Mouse (Mus musculus) midbrain, embryonic 13.5 days (tissue): ENCODE results near the gene Prkar1b. TPM values are rescaled to one million over a fixed set of nuclear protein-coding genes. Genes with fewer than 3 reads are reported as not detected.
A peak's percentile ranks its signal among the peaks of the same experiment; 100 is the strongest.

Source experiments
- ATAC-seq: fragments of 200-750 bp; cut with Nextera tagmentation; 2 replicates; pipeline ENCODE4 v1.8.0; 2017; ENCODE audit warnings: mild to moderate bottlenecking, moderate TSS enrichment, moderate library complexity
- H3K27ac ChIP-seq: fragments of 300-500 bp; sonication (generic); 2 replicates; pipeline ENCODE4 v1.5.1; 2015; ENCODE audit warnings: inconsistent platforms, mild to moderate bottlenecking, moderate library complexity
- H3K27me3 ChIP-seq: fragments of 300-500 bp; sonication (generic); 2 replicates; pipeline ENCODE4 v1.6.1; 2015; ENCODE audit warnings: mild to moderate bottlenecking, inconsistent platforms
- H3K36me3 ChIP-seq: fragments of 300-500 bp; sonication (generic); 2 replicates; pipeline ENCODE4 v1.6.1; 2015; ENCODE audit warnings: mild to moderate bottlenecking, inconsistent platforms
- H3K4me1 ChIP-seq: fragments of 300-500 bp; sonication (generic); replicated peaks from 2 replicates; pipeline ENCODE4 v1.6.1; 2015; ENCODE audit warnings: inconsistent platforms
- H3K4me2 ChIP-seq: fragments of 300-500 bp; sonication (generic); replicated peaks from 2 replicates; pipeline ENCODE4 v1.6.1; 2015; ENCODE audit warnings: moderate library complexity, mild to moderate bottlenecking, inconsistent platforms
- H3K4me3 ChIP-seq: fragments of 300-500 bp; sonication (generic); replicated peaks from 2 replicates; pipeline ENCODE4 v1.5.1; 2015; ENCODE audit warnings: mild to moderate bottlenecking, inconsistent platforms
- H3K9ac ChIP-seq: fragments of 300-500 bp; sonication (generic); replicated peaks from 2 replicates; pipeline ENCODE4 v1.6.1; 2015; ENCODE audit warnings: mild to moderate bottlenecking, inconsistent platforms
- H3K9me3 ChIP-seq: fragments of 300-500 bp; sonication (generic); 2 replicates; pipeline ENCODE4 v1.6.1; 2016; ENCODE audit warnings: mild to moderate bottlenecking, inconsistent platforms
- WGBS: fragments of 180-500 bp; shearing (Covaris S2); methylation state at CpG from one replicate; pipeline ENCODE4 v1.1.7; 2015; 5-methylcytosine and 5-hydroxymethylcytosine counted together
- polyA plus RNA-seq: library from polyadenylated mRNA; unstranded; fragments of >200 nt; fragmentation: Nextera tagmentation; extraction: Ambion mirVana; gene quantifications from 2 replicates; pipeline ENCODE4 v1.2.1, GENCODE M21; 2015

Gene Prkar1b
- polyA plus RNA-seq, 1 experiment from 2014 or later, result 139 TPM

DNA sequence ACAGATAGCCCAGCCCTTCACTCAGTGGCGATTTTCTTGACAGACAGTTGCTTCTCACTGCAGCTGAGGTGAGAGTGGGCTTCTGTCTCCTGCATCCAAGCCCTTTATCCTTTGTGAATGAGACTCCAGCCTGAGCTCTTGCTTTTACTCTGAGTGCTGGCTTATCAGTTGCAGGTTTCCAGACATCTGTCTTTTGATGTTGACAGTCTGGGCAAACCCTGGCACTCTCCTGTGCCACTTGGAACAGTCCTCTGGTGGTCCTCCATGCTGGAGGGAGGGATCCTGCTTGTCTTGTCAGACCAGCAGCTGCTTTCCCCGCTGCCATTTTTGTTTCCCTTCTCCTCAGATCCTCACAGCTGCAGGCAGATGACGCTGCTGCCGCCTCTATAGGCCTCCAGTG is 22.1 kb upstream of the Prkar1b start:
- H3K4me1 ChIP-seq, result peaks cover 18% of the 10 kb centered on the region
- H3K27me3 ChIP-seq, result no peaks in the 10 kb centered on the region
- H3K9me3 ChIP-seq, result no peaks in the 10 kb centered on the region
- H3K36me3 ChIP-seq, result peaks cover 85% of the 10 kb centered on the region
- ATAC-seq, result no peak
- H3K27ac ChIP-seq, result no peak overlapping the region
- no peak overlapping the region for H3K4me3 ChIP-seq
- 96% methylated on average over 4 of the region's 4 CpGs for WGBS
- no peak overlapping the region for H3K9ac ChIP-seq
- H3K4me2 ChIP-seq, result no peak overlapping the region

DNA sequence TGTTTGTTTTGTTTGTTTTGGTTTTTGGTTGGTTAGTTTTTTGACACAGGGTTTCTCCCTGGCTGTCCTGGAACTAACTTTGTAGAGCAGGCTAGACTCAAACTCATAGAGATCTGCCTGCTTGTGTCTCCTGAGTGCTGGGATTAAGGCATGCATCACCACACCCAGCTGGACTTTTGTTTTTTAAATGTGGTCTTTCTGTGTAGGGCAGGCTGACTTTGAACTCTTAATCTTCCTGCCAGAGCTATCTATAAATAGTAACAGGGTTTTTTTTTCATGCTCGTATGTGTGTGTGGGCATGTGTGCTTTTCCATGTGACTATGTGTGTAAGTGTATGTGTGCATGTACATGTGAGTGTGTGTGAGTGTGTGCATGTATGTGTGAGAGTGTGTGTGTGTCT is 17.7 kb upstream of the Prkar1b start:
- Histone ChIP-seq H3K27me3 (no peaks in the 10 kb centered on the region), H3K4me2 (no peak overlapping the region), H3K27ac (no peak overlapping the region), H3K4me3 (no peak overlapping the region), H3K9me3 (no peaks in the 10 kb centered on the region), H3K36me3 (peaks cover 95% of the 10 kb centered on the region), H3K9ac (no peak overlapping the region), H3K4me1 (0 out of 2 replicates have a peak, but pooled peaks cover 5% of the 10 kb centered on the region)
- WGBS, result 85% methylated on average over 1 of the region's 1 CpGs
- ATAC-seq, result no peak

DNA sequence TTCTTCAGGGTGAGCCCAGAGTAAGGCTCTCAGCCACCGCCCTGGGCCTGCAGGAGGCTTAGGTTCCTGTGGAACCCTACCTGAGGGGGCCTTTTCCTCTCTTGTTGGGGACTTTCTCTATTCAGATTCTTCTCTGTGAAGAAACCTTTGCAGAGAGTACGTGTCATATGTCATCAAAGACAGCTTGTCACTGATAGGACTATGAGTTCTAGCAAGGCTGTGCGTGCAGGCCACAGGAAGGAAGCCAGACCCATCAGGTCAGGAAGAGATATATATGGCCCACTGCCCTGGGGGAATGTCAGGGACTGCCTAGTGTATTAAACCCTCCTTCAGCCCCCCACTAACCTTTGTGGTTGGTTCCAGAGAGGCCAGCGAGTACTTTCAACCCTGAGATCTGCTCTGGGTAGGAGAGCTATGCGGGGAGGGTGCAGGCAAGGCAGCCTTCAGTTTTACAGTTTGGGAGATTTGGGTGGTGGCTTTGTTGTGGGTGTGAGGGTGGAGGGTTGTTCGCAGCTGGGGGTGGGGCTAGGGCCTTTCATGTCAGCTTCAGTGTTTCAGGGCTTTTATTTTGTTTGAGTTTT is 17.1 kb upstream of the Prkar1b start:
- Histone ChIP-seq H3K9ac (no peak overlapping the region), H3K9me3 (no peaks in the 10 kb centered on the region), H3K4me2 (no peak overlapping the region), H3K36me3 (peaks cover 95% of the 10 kb centered on the region), H3K27me3 (no peaks in the 10 kb centered on the region), H3K4me3 (no peak overlapping the region), H3K4me1 (0 out of 2 replicates have a peak, but pooled peaks cover 5% of the 10 kb centered on the region), H3K27ac (no peak overlapping the region)
- WGBS, result 91% methylated on average over 6 of the region's 6 CpGs
- ATAC-seq, result no peak

DNA sequence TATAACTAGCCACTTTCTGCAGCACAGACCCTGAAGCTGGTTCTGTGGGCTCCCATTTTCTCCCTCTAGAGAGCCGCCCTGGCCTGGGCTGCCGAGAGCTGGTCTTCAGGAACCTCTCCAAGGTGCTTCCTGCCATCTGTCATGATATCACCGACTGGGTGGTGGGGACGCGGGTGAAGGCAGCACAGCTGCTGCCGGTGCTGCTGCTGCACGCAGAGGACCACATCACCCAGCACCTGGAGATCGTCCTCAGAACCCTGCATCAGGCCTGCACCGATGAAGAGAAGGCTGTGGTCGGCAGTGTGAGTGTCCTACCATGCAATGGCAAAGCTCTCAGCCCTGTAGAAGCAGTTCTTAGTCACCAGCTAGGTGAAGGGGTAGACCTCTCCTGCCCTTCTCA is 11.8 kb upstream of the Prkar1b start:
- no peaks in the 10 kb centered on the region for H3K27me3 ChIP-seq
- H3K9me3 ChIP-seq, result no peaks in the 10 kb centered on the region
- no peak overlapping the region for H3K9ac ChIP-seq
- ATAC-seq, result no peak
- peaks cover 74% of the 10 kb centered on the region for H3K36me3 ChIP-seq
- 0 out of 2 replicates have a peak, but pooled peaks cover 5% of the 10 kb centered on the region for H3K4me1 ChIP-seq
- 94% methylated on average over 10 of the region's 10 CpGs for WGBS
- no peak overlapping the region for H3K4me2 ChIP-seq
- H3K27ac ChIP-seq, result no peak overlapping the region
- H3K4me3 ChIP-seq, result no peak overlapping the region

DNA sequence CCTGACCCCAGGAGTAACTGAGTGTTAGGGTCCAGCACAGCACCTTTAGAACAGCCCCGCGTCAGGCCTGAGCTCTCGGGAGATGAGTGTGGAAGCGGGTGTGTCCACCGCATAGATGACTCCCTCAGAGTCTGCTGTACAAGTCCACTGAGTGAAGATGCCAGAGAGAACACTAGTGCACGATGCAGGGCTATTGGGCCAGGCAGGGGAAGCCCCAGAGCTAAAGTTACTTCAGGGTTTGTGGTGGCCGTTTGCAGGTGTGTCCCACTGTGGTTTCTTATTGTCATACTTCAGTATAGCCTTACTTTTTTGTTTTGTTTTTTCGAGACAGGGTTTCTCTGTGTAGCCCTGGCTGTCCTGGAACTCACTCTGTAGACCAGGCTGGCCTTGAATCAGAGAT is 11.1 kb upstream of the Prkar1b start:
- no peak overlapping the region for H3K27ac ChIP-seq
- H3K36me3 ChIP-seq, result peaks cover 74% of the 10 kb centered on the region
- no peaks in the 10 kb centered on the region for H3K9me3 ChIP-seq
- no peak for ATAC-seq
- H3K4me2 ChIP-seq, result no peak overlapping the region
- no peak overlapping the region for H3K4me3 ChIP-seq
- H3K27me3 ChIP-seq, result no peaks in the 10 kb centered on the region
- 0 out of 2 replicates have a peak, but pooled peaks cover 5% of the 10 kb centered on the region for H3K4me1 ChIP-seq
- H3K9ac ChIP-seq, result no peak overlapping the region
- 91% methylated on average over 8 of the region's 8 CpGs for WGBS

DNA sequence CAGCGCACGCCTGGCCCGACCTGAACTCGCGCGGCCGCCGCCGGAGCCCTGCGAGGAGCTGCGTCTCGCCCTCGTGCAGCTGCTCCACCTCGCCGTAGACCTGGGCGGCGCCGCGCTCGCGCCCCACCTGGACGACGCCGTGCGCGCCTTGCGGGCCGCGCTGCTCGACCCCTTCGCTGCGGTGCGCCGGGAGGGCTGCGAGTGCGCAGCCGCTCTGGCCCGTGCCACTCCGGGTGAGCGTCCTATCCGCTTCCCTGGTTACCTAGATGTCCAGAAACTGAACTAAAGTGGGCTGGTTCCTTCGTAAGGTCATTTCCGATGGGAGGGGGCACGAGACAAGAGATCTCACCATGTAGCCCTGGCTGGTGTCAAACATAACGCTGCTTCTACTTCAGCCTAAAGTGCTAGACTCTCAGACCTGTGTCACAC is 816 bp upstream of the Prkar1b start:
- no peak for ATAC-seq
- H3K4me1 ChIP-seq, result peaks cover 23% of the 10 kb centered on the region
- peak overlapping the region; percentile 90 for H3K4me2 ChIP-seq
- peak overlapping the region; percentile 80; the same call in 1 of the 2 replicates for H3K27ac ChIP-seq
- WGBS, result 1% methylated on average over 44 of the region's 45 CpGs
- H3K9me3 ChIP-seq, result no peaks in the 10 kb centered on the region
- H3K9ac ChIP-seq, result peak overlapping the region; percentile 85
- H3K27me3 ChIP-seq, result no peaks in the 10 kb centered on the region
- H3K4me3 ChIP-seq, result peak overlapping the region; percentile 95
- peaks cover 40% of the 10 kb centered on the region for H3K36me3 ChIP-seq

DNA sequence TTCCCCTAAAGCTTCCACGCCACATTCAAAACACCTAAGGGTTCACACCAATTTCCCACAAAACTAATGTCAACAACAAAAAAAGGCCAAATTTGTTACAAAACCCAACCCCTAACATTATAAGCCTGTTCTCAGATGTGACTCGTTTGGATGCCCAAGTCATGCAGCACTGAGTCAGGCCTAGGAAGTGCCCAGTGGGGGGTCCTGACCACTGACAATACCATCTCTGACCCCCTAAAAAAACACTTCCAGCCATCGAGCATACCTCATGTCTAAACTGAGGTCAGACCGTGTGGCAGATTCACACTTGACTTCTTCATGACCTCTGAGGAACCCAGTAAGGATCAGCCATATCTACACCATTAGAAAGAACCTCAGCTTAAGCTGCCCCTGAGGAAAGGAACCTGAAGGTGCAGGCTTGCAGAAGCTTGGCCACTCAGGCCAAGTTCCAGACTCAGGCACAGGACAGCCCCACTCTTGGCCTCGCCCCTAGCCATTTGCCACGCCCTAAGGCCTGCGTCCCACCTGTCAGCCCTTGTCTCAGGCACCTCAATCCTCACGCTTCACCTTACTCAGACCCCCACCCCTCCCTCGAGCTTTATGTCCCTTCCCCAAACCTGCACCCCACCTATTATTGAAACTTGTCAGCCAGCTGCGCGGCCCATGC is 662 bp downstream of the Prkar1b start:
- peaks cover 23% of the 10 kb centered on the region for H3K4me1 ChIP-seq
- H3K27me3 ChIP-seq, result no peaks in the 10 kb centered on the region
- H3K9ac ChIP-seq, result 0 out of 2 replicates have a peak overlapping the region, but pooled peaks have one; percentile 24
- peak overlapping the region; percentile 95 for H3K4me3 ChIP-seq
- WGBS, result 22% methylated on average over 11 of the region's 11 CpGs
- peak overlapping the region; percentile 90 for H3K4me2 ChIP-seq
- peaks cover 25% of the 10 kb centered on the region for H3K36me3 ChIP-seq
- ATAC-seq, result peak; percentile 66
- H3K9me3 ChIP-seq, result no peaks in the 10 kb centered on the region
- peak overlapping the region; percentile 80 for H3K27ac ChIP-seq

DNA sequence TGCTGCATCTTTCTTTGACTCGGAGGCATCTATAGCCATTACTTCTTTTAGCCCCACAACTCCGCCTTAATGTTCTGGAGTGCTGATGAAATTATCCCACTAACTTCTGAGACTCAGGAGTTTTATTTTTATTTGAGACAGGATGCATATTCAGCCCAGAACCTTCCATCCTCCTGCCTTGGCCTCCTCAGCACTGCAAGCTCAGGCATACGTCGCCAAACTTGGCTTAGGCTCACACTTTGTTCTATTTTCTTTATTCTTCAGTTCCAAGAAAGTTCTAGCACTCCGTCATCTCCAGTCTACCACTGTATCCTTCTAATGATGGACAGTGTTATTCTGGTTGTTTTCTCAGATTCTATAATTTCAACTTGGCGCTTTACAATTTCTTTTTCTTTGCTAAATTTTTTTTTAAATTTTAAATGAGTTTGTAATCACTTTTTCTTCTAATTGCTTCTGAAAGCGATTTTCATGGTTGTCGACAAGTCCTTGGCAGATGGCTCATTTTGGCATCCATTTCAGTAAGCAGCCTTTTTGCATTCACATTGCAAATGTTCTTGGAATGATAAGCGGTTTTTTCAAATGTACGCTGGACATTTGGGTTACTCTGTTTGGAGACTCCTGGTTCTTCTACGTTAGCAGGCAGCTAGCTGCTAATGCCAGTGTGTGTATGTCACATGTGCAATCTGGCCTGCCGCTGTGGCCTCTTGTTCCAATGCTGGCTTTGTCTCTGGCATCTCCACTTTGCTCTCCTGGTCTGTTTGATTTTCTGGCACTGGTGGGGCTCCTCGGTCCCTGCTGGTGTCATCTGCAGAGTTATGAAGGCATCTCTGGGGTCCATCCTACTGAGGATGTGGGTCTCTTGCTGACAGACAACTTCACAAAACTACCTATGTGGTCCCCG is 2.4 kb downstream of the Prkar1b start:
- Histone ChIP-seq H3K9ac (no peak overlapping the region), H3K9me3 (no peaks in the 10 kb centered on the region), H3K4me2 (no peak overlapping the region), H3K36me3 (peaks cover 8% of the 10 kb centered on the region; the same call in 1 of the 2 replicates), H3K4me3 (no peak overlapping the region), H3K27me3 (no peaks in the 10 kb centered on the region), H3K27ac (no peak overlapping the region), H3K4me1 (peaks cover 23% of the 10 kb centered on the region)
- ATAC-seq, result no peak
- WGBS, result 91% methylated on average over 14 of the region's 14 CpGs

DNA sequence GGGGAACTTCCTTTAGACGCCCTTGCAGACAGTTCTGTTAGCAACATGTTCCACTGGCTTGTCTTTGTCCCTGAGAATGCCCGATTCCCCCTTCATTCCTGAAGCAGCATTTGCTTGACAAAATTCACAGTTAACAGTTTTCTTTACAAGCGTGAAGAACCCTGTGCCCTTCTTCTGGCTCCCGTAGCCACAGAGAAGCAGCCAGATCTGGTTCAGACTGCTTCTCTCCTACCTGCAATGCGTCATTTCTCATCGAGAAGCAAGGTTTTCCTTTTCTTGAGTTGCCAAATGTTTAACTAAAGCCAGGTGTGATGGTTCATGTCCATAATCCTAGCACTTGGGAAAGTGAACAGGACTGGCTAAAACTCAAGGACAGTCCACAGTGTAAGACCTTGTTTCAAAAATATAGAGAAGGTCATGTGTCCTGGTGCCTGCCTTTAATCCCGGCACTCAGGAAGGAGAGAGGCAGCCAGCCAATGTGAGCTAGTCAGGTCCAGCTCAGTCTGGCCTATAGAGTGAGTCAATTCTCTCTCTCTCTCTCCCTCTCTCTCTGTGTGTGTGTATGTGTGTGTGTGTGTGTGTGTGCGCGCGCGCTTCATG is 3.2 kb downstream of the Prkar1b start:
- Histone ChIP-seq H3K4me3 (no peak overlapping the region), H3K36me3 (no peaks in the 10 kb centered on the region), H3K9ac (no peak overlapping the region), H3K4me2 (no peak overlapping the region), H3K4me1 (peaks cover 17% of the 10 kb centered on the region), H3K27me3 (no peaks in the 10 kb centered on the region), H3K27ac (no peak overlapping the region), H3K9me3 (no peaks in the 10 kb centered on the region)
- ATAC-seq, result no peak
- WGBS, result 94% methylated on average over 11 of the region's 11 CpGs

DNA sequence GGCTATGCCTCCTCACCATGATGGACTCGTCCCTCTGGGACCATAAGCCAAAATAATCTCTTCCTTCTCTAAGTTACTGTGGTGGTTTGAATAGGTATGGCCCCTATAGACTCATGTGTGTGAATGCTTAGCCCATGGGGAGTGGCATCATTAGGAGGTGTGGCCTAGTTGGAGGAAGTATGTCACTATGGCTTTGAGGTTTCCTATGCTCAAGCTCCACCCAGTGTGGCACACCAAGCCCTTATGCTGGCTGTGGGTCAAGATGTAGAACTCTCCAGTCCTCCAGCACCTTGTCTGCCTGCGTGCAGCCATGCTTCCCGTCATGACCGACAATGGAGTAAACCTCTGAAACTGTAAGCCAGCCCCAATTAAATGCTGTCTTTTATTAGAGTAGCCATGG is 4.1 kb downstream of the Prkar1b start:
- Histone ChIP-seq H3K4me2 (no peak overlapping the region), H3K27me3 (no peaks in the 10 kb centered on the region), H3K27ac (no peak overlapping the region), H3K9ac (no peak overlapping the region), H3K4me1 (peaks cover 8% of the 10 kb centered on the region), H3K4me3 (no peak overlapping the region), H3K9me3 (no peaks in the 10 kb centered on the region), H3K36me3 (no peaks in the 10 kb centered on the region)
- 89% methylated on average over 4 of the region's 4 CpGs for WGBS
- no peak for ATAC-seq

DNA sequence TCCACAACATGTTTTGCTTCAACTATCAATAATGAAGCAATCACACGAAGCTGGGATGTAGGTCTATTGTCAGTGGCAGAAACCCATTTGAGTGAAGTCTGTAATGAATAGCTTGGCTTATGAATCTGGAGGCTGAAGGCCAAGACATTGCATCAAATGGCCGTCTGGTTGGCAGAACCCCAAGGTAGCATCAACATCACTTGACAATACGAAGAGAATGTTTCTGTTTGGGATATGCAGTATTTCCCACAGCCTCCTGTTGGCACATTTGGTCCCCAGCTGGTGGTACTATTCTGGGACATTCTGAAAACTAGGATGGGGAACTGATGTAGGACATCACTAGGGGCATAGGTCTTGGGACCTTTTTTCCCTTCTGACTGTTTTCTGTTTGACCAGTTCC is 5.9 kb downstream of the Prkar1b start:
- WGBS, result 79% methylated on average over 3 of the region's 3 CpGs
- no peak for ATAC-seq
- H3K9me3 ChIP-seq, result no peaks in the 10 kb centered on the region
- no peak overlapping the region for H3K4me3 ChIP-seq
- no peak overlapping the region for H3K27ac ChIP-seq
- no peak overlapping the region for H3K9ac ChIP-seq
- H3K4me1 ChIP-seq, result no peaks in the 10 kb centered on the region
- H3K36me3 ChIP-seq, result no peaks in the 10 kb centered on the region
- H3K27me3 ChIP-seq, result no peaks in the 10 kb centered on the region
- H3K4me2 ChIP-seq, result no peak overlapping the region

DNA sequence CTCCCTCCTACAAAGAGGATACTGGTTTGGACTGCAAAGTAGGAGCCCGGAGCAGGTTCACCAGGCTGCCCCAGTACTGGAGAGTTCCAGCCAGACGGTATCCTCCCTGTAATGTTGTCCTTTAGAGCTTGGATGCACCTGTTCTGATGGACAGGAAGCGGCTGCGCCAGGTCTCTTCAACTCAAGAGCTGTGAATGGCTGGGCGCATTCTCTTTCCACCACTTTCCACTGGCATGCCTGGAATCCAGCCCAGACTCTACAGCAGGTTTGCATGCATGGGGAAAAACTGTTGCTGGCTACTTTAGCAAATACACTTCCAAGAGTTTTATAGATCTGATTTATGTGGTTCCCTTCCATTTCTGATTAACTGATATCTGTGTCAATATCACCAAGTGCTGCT is 8.5 kb downstream of the Prkar1b start:
- Histone ChIP-seq H3K4me2 (no peak overlapping the region), H3K27me3 (no peaks in the 10 kb centered on the region), H3K9me3 (no peaks in the 10 kb centered on the region), H3K27ac (no peak overlapping the region), H3K4me3 (no peak overlapping the region), H3K36me3 (no peaks in the 10 kb centered on the region), H3K4me1 (no peaks in the 10 kb centered on the region), H3K9ac (no peak overlapping the region)
- ATAC-seq, result no peak
- WGBS, result 83% methylated on average over 5 of the region's 5 CpGs
